Mouse (Mus musculus): Measurements from ENCODE around the gene Sfxn5.
A peak's percentile ranks its signal among the peaks of the same experiment; 100 is the strongest.

Sfxn5 gene

DNA sequence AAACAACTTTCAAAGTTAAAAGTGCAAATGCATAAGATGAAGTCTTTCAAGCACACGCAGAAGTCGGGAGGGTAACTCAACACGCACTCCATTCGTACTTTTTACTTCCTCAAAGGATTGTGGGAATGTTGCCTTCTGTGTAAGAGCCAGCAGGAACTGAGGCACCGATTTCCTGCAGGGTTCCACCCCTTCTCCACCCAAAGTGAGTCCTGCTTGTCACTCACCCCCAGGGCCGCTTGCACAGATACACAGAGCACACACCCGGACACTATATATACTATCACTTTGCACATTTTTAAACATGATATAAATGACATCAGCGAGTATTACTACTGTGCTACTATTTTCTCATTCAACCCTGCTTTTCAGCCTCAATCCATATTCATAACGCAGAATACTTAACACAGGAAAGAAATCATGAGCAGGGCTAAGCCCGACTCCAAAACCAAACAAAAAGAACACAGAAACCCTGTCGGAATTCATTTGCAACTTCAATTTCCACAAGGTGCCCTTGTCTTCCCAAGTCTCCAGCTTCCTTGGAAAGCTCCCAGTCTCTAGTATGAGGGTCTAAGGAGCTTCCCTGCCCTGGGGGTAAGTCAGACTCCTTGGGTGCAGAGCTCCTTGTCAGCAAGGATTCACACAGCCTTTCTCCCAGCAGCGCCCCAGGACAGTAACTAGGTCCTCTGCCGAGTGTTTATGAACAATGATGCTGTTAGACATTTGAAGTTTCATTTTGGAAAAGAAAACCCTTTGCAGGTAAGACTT lies 46.8 kb downstream of the Sfxn5 start:
- no peak for DNase-seq

DNA sequence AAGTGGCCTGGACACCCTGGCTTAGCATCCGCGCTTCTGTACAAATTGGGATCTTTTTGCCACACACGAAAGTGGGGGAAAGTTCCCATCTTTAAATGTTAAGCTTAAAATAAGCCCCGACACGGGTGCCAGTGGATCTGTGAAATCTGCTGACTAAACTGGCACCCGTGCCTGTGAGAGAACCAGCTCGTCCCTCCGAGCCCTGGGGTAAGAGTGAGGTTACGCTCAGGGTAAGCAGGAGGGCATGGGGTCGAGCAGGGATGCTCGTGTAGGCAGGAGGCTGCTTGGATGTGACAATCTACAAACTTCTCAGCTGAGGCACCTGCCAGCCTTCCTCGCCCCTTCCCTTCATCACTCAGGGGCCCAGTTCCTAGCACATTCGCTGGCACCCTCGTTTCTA lies 52.4 kb downstream of the Sfxn5 start:
- DNase-seq, result no peak

DNA sequence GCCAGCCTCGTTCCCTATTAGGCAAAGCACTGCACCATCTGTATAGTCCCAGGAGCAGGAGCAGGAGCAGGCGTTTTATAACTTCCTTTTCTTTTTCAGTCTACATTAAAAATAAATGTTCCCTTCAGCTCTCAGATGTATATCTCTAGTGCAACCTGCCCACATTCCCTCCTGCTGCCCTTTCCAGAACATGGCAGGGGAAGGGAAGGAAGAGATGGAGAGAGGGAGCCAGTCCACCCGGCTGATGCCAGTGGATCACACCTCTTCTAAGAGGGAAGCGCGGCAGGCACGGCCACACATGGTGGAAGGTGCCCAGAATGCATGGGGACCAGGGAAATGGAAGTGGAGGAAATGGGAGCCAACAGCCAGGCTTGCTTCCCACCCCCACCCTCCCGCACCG lies 56.7 kb downstream of the Sfxn5 start:
- no peak for DNase-seq

DNA sequence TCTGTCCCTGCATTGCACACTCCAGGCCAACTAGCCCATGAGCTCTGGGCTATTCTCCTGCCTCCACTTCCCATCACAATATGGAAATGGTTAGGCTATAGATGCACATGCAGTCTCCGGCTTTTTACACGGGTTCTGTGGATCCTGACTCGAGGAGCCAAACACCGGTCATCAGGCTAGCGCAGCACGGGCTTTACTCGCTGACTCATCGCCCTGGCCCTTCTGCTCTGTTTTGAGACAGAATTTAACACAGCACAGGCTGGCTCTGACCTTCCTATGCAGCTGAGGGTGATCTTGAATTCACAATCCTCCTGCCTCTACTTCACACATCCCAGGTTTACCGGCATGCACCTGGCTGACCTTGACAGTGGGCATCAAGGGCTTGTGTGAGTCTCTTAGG lies 60.8 kb downstream of the Sfxn5 start:
- no peak for DNase-seq

DNA sequence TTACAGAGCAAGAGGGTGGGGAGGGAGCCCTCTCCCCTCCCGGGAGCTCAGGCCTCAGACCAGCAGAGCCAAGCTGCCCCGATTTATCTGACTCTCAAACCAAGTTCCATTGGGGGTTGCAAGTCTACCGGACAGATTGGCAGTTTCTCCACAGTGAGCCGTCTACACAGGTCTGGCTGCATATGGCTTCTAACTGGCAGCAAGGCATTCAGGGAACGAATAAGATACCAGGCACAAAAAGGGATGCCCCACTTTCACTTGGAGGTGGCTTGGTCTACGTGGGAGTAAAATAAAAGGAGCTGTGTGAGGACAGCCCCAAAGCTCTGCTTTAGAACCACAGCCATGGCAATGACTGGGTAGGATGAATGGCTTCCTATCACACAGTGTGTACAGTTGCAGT lies 67.2 kb downstream of the Sfxn5 start:
- DNase-seq, result no peak

DNA sequence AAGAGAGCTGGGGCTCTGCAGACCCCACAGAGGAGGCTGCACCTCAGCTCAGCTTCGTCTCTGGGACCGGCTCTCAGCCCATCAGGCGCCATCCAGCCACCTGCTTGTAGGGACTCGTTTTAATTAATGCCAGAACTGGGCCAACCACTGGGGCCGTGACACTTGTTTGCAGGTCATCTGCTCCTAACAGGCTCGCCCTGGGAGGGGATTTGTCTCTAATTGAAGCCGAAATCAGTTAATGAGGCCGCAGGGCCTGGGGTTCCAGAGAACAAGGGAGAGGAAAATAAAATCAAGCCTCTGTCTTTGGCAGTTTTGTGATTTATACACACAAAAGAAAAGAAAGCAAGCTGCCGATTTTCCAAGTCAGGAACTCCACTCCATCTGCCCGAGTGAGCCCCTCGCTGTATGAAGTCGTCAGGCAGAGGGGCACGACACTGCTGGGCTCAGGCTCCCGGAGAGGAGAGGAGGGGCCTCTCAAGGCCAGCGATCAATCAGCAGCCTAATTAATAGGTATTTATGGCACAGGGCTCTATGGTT lies 68.2 kb downstream of the Sfxn5 start:
- DNase-seq, result no peak

DNA sequence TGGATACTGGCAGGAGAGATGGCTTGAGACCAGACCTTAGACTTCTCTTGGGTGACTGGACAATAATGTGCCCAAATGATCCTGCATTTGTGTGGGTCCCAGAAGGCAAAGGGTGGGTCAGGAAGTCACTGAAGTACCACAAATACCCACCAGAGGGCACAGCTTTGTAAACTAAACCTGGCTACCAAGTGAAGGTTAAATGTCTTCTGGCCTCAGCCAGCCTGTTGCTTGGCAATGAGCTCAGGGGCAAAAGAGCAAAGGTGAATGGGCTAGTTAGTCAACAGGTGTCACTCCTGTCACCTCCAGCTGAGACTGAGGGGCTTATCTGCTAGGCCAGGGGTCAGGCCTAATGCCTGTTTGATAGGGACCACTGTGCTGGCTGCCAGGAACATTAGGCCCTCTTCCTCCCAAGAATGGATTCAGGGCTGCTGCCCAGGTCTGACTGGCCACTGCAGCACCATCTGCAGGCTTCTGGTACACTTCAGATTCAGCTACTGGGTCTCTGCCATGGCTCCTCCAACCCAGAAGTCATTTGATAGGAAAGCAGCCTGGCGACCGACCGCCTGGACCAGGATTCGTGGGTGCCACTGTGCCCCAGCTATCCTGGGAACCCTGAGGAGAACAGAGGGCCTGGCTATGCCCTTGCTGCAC lies 70.2 kb downstream of the Sfxn5 start:
- no peak for DNase-seq

DNA sequence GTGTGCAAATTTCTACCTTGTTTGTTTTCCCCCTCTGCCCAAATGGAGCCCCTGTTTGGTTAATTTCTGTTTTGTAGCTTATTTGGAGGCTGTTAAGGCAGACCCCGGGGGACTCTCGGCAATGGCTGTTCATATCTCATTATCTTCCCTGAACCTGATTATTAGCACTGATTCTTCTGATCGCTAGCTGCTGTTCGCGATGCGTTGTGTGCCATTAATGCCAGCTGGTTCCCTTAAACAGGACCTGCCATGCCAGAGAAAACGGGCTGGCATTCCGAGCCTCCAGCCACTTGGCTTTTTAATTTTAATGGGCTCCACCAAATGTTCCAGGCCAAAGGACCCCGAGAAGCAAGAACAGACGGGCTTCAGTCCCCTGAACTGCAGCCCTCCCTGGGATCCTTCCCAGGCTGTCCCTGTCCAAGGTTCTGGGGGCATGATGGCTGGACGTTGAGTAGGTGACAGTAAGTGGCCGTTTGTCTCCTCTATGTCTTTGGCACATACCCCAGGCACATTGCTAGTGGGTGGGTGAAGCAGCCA lies 74.1 kb downstream of the Sfxn5 start:
- no peak for DNase-seq

DNA sequence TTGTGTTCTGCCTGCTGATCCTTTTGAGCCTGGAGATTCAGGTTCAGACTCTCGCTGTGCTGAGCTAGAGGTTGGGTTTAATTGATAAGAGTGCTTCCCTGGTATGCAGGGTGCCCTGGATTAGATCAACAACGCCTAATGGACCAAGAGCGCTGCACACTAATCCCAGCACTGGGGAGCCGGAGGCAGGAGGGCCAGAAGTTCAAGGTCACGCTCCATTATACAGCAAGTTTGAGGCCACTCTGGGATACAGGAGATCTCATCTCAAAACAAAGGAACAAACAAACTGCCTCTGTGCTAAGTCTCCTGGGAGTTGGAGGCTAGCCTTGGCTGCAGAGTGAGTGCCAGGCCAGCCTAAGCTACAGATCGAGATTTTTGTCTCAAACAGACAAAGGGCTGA lies 77.6 kb downstream of the Sfxn5 start:
- no peak for DNase-seq

DNA sequence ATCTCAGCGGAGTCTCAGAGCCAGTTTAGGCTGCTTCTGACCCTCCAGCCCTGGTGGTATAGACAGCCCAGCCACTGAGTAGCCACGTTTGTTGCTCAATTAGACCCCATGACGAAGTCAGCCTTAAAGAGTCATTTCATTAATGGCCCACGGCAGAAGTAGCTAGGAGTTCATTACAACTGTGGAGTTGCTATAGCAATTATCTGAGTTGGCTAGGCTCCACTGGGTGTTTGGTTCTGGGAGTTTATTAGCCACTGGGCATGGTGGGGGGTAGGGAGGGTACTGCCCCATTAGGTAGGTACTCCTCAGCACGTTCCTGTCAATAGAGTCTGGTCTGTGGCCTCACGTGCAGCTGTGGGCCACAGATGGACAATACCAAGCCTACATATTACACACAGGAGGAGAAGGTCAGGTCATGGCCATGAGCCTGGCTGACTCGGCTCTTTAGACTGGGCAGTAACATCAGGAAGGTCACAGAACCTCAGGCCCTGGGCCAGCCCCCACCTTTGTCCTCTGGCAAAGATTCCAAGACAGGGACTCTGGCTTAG lies 79.2 kb downstream of the Sfxn5 start:
- DNase-seq, result no peak

DNA sequence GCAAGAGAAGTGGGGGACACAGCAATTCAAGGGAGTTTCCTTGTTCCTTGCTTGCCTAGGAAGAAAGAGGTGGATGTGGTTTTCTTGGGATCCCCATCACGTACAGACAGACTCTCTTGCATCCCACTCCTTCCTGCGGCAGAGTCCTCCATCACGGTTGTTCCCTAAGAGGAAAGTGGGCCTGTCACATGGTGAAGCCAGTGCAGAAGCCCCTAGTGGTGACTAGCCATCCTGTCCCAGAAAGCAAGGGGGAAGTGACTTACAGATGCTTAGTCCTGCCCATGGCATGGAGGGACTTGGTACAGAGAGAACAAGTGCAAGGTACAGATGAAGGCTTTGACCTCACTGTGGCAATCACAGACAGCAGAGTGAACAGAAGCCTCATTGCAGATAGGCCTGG lies 79.9 kb downstream of the Sfxn5 start:
- no peak for DNase-seq

DNA sequence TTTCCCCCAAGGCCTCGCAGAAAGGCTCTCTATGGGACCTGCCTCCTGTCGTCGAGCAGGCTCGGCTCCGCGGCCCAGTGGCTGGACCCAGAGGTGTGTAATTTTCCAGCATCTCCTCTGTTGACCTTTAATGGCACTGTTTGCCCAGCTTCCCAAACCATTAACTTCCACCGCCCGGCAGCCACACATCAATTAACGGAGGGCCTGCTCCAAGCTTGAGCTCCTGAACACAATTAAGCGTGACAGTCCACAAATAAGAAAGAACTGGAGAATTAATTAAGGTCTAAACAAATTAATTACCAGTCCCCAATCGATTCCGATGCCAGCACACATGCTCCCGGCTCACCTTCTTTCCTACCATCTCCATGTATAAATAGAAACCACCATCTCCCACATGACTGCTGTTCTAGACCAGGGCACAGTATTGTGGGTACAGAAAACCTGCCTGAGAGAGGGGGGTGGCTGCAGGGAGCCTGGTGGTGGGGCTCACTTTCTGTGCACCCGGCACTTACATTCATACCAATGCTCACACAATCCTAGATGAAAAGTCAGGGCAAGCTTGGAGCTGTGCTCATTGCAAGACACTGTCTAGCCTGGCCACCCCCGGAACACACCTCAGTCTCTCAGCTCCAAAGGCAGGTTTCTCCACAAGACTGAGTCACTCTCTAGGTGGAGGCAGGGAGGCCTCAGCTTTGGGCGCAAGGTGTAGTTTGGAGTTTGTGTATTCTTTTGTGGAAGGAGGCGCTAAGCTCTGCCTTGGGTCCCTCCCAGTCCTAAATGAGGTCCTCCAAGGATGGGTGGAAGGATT lies 80.8 kb downstream of the Sfxn5 start:
- no peak for DNase-seq

DNA sequence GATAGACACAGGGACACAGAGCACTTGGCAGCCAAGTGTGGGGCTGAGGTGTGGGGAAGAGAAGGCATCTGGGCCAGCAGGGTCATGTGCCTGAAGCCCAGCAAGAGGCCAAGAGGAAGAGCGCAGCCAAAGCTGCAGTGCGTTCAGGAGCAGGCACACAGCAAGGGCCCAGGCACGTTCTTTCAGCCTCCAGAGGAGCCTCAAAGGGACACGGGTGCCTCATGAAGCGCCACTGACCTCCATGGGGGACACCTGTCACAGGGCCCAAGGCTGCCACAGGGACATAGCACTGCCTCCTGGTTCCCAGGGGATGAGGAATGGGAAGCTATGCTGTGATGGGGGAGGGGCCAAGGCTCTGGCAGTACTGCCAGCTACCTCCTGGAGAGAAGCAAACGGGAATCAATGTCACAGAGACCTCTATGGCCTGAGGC lies 82.4 kb downstream of the Sfxn5 start:
- no peak for DNase-seq

DNA sequence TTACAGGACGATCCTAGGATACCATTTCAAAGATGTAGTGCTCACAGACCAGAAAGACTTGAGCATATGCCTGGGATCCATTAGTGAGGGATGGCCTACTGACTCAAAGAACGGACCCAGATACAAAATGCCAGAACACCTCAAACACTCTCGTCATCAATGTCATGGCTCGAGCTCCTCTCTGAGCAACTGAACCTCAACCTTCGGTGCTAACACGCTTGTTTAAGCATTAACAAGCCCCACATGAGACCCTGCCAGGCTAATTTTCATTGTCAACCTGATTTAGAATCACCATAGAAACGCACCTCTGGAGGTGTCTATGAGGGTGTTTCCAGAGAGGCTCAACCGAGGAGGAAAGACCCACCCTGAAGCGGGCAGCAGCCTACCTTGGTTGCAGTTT lies 83.4 kb downstream of the Sfxn5 start:
- no peak for DNase-seq

DNA sequence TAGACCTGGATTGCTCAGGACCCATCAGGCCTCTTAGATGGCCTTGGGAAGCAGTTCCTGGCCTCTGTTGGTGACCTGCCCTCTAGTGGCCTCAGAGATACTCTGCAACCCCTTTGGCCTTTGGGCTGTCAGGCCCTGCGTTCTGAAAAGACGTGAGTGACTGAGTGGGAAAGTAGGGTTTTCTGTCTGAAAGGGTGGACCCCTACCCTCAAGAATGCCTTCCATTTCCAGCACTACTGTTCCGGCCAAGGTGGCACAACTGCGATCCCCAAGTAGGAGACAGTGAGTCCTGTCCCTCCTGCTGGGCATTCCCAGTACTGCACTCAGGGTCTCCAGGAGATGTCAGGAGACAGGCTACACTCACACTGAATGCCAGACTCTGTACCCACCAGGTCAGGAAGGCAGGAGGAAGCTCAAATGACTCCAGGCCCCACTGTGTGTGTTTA lies 94.2 kb downstream of the Sfxn5 start:
- DNase-seq, result peak in 1 of 2 experiments; percentile 20

DNA sequence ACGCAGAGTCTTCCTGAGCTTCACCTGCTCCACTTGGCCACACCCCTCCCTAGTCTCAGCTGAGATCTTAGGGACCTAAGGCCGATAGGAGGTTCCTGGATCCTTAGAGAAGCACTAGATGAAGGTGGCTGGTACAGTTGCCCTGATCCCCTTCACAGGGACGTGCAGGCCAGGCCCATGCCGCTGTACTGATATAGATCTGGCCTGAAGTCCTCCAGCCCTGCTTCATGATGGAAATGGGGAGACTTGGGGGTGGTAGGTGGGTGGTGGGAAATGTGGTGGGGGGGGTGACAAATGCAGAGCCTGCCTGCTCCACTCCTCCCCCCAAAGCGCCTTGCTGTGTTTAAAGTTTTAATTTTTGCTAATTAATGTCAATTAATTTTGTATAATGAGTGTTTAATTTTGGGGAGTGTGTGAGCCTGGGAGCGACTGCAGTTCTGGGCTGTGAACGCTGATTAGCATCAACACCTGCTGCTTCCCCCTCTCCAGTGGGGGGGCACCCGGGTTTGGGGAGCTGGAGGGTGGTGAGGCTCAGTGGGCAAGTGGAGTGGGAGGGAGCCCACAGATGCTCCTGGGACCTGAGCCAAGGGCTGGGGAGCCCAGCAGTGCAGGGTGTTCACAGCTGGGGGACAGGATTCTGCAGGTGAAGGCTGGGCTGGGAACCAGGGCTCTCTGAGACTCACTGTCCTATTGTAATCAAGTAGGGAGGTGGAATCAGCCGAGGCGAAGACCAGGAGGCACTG lies 95.5 kb downstream of the Sfxn5 start:
- no peak for DNase-seq

DNA sequence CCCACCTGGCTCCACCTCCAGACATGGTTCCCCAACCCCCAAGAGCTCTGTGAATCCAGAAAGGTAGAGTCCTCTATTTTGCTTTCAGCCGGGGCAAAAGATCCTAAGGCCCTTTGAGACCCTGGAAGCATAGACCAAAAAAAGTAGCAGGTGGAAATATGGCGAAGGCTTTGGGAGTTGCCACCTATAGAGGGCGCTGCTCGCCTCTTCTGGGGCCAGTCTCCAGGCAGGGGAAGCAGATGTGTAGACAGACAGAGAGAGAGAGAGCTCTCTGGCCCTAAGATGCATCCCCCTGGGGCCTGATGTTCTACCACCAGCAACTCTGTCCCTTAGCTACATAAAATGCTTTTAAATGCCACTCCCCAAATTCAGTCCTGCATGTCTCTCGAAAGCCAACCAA lies 96.2 kb downstream of the Sfxn5 start:
- DNase-seq, result no peak

DNA sequence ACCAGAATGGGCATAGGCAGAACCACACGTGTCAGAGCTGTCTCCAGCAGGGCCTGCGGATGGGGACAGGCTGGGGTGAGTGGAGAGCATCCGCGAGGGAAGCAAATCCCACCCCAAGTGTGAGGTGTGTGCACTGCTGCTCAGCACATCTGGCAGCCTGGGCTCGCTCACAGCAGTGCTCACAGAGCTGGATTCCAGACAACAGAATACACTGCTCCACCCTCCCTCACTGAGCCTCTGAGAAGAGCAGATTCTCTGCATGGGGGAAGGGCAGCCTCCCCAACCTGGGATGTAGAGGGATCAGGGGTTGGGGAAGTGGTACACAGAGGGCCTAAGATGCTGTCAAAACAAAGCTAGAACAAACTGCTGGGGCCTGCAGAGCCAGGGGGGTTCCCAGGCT lies 98.4 kb downstream of the Sfxn5 start:
- DNase-seq, result no peak

DNA sequence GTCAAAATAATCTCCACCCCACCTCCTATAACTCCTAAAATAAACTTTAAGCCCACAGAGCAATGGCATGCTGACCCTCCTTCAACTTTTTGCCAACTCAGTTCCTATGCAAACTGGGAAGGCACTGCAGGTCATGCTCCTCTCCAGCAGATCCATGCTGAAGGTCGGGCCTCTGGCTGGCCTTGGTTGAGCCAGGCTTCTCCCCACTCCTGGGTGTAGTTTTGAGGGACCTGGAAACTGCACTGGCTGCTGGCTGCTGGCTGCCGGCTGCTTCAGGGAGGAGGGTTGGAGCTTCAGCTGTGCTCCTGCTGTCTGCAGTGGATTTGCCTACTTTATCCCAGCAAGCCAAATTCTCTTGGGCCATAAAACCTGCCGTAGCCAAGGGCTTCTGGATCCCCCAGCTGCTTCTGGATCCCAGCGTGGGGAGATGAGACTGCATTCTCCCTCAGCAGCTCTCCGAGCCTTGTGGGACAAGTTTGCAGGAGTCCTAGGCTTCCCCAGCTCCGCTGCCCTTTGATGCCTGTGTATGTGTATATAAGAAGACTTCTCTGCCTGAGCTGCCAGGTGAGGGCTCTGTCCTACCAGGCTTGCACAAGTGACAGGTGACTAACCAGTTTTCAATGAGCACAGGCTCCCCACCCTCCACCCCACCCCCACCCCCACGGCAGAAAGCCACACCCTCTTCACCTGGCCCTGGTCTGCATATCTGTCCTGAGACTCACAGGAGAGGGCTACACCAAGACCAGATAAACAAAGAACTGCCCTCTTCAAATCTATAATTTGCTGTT lies 100.2 kb downstream of the Sfxn5 start:
- no peak for DNase-seq

DNA sequence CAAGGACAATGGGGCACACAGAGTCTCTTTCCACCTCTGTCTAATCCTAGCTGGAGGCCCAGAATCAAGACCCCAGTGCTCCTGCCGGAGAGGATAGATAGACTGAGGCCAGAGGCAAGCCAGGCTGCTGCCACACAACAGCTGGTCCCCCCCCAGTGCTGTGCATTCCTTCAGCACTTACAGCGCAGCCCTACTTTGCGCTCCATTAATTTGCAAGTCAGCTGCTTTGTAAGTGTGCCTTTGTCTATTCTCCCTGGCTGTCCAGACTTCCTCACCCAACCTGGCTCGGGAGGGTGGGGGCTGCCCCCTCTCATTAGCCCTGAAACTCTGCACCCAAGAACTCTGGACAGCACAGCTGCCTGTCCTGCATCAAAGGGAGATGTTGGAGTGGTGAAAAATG lies 101.2 kb downstream of the Sfxn5 start:
- no peak for DNase-seq

DNA sequence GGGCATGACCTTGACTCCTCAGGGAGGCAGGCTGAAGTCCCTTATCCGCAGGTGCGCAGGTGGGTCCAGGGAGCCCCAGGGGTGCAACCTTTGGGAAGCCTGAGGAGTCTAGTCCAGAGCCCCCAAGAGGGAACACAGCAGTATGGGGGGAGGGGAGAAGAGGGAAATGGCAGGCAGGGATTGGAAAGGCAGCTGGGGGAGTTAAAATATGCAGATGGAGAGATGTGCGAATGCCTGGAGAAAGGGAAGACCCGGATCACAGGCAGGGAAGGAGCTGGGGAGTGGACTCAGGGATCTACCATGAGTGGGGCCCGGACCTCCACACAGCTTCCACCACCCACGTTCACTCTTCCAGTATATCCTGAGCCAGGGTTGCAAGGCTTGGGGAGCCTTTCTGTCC lies 101.8 kb downstream of the Sfxn5 start:
- no peak for DNase-seq

Measured in thymus, adult 18-20 months (tissue).